Mouse (Mus musculus): ENCODE results near the gene Jpt1. TPM values are rescaled to one million over a fixed set of nuclear protein-coding genes. Genes with fewer than 3 reads are reported as not detected.
"Not testable (repeated sequence)": the region's sequence is repeated elsewhere in the genome, so short reads cannot be mapped to it uniquely, and the experiment has no call there.

Gene Jpt1
- polyA plus RNA-seq, 1 experiment from 2014 or later, result 472 TPM

DNA sequence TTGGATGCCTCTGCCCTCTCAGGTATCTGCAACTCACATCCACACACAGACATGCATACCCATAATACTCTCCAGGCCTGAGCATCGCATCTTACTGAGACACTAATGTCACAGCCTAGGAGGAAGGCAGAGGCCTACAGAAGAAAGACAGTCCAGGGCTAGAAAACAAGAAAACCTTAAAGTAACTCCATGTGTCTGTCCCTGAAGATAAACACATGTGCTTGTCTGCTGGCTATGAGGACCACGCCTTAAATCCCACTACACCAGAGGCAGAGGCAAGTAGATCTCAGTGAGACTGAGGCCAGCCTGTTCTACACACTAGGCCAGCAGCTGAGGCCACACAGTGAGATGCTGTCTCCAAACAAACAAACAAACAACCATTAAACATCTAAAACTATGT, 3.1 kb downstream of the Jpt1 start:
- H3K4me2 ChIP-seq, result peak overlapping the region; percentile 76
- H3K27me3 ChIP-seq (replicated peaks), result no peaks in the 10 kb centered on the region
- no peaks in the 10 kb centered on the region for H3K36me3 ChIP-seq
- peak; percentile 27; the same call in 1 of the 2 replicates for ATAC-seq (ENCODE audit: insufficient read depth, low FRiP score, low read depth)
- 57% methylated on average over 2 of the region's 2 CpGs for WGBS
- H3K27ac ChIP-seq, result peak overlapping the region; percentile 55; the same call in 1 of the 2 replicates
- peaks cover 52% of the 10 kb centered on the region for H3K4me1 ChIP-seq
- H3K4me3 ChIP-seq (replicated peaks), result peak overlapping the region; percentile 90; the same call in 1 of the 2 replicates
- peak overlapping the region; percentile 8 for H3K9ac ChIP-seq
- no peaks in the 10 kb centered on the region for H3K9me3 ChIP-seq

GRCm38 (mm10) chr11:115510507-115510888, 3.7 kb downstream of the Jpt1 start:
- Histone ChIP-seq H3K4me2 (peak overlapping the region; percentile 34; the same call in 1 of the 2 replicates), H3K4me1 (peaks cover 55% of the 10 kb centered on the region), H3K9me3 (no peaks in the 10 kb centered on the region), H3K4me3 (replicated peaks) (peak overlapping the region; percentile 5; the same call in 1 of the 2 replicates), H3K9ac (no peak overlapping the region), H3K36me3 (no peaks in the 10 kb centered on the region), H3K27me3 (replicated peaks) (no peaks in the 10 kb centered on the region), H3K27ac (peak overlapping the region; percentile 65)
- no peak for ATAC-seq (ENCODE audit: insufficient read depth, low FRiP score, low read depth)
- 39% methylated on average over 5 of the region's 5 CpGs for WGBS

- no peaks in the 10 kb centered on the region for H3K36me3 ChIP-seq
- H3K27me3 ChIP-seq (replicated peaks), result no peaks in the 10 kb centered on the region
- peak overlapping the region; percentile 65 for H3K27ac ChIP-seq
- H3K4me2 ChIP-seq, result peak overlapping the region; percentile 34; the same call in 1 of the 2 replicates
- peaks cover 55% of the 10 kb centered on the region for H3K4me1 ChIP-seq
- WGBS, result 35% methylated on average over 6 of the region's 6 CpGs
- no peak overlapping the region; the same call in 1 of the 2 replicates for H3K9ac ChIP-seq
- H3K4me3 ChIP-seq (replicated peaks), result peak overlapping the region; percentile 5; the same call in 1 of the 2 replicates
- no peak for ATAC-seq (ENCODE audit: insufficient read depth, low FRiP score, low read depth)
- H3K9me3 ChIP-seq, result no peaks in the 10 kb centered on the region
Measured at GRCm38 (mm10) chr11:115509773-115510506, 4.2 kb downstream of the Jpt1 start.

DNA sequence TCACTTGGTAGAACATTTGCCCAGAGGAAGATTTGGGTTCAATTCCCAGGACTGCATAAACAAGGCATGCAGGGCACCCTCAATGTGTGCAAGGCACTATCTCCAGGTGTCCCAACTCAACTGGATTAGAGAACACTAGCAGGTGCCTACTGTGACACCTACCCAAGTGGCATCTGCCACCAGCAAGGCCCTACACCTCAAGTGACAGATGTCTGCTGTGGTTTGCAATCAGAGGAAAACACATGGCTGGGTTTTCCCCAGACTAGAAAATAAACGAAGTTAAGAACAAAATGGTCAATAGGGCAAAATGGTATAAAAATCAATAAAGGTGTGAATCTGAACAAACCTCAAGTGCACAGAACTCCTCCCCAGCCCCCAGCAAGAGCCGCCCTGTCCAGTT, 6.1 kb downstream of the Jpt1 start:
- no peak for ATAC-seq (ENCODE audit: insufficient read depth, low FRiP score, low read depth)
- Histone ChIP-seq H3K4me1 (peaks cover 55% of the 10 kb centered on the region), H3K9me3 (no peaks in the 10 kb centered on the region), H3K27ac (no peak overlapping the region), H3K4me2 (no peak overlapping the region), H3K9ac (no peak overlapping the region), H3K4me3 (replicated peaks) (no peak overlapping the region), H3K27me3 (replicated peaks) (no peaks in the 10 kb centered on the region), H3K36me3 (no peaks in the 10 kb centered on the region)
- 64% methylated on average over 2 of the region's 2 CpGs for WGBS

DNA sequence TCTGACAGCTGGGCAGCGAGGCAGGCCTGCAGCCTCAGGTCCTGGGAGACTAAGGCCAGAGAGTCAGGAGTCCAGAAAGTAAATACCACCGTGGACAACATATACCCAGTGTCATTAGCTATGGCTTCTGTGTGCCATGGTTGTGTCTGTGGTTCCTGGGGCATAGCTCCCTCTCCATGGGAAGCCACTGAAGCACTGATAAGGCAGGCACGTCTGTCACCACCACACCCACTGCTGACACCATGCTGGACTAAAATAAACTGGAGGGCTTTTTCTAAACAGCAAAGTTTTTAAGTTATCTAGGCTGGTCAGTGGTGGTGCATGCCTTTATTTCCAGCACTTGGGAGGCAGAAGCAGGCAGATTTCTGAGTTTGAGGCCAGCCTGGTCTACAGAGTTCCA, 7.6 kb downstream of the Jpt1 start:
- Histone ChIP-seq H3K4me1 (peaks cover 42% of the 10 kb centered on the region), H3K4me3 (replicated peaks) (no peak overlapping the region), H3K27ac (no peak overlapping the region), H3K9ac (no peak overlapping the region), H3K4me2 (no peak overlapping the region), H3K36me3 (peaks cover 5% of the 10 kb centered on the region), H3K9me3 (no peaks in the 10 kb centered on the region), H3K27me3 (replicated peaks) (no peaks in the 10 kb centered on the region)
- 64% methylated on average over 3 of the region's 3 CpGs for WGBS
- ATAC-seq (ENCODE audit: insufficient read depth, low FRiP score, low read depth), result peak; percentile 71; the same call in 1 of the 2 replicates

GRCm38 (mm10) chr11:115502636-115503035, 11.6 kb downstream of the Jpt1 start:
- Histone ChIP-seq H3K36me3 (peaks cover 29% of the 10 kb centered on the region), H3K4me2 (no peak overlapping the region), H3K9ac (no peak overlapping the region), H3K27me3 (replicated peaks) (no peaks in the 10 kb centered on the region), H3K4me3 (replicated peaks) (no peak overlapping the region), H3K9me3 (no peaks in the 10 kb centered on the region), H3K4me1 (peaks cover 12% of the 10 kb centered on the region), H3K27ac (no peak overlapping the region)
- WGBS, result 88% methylated on average over 6 of the region's 6 CpGs
- no peak for ATAC-seq (ENCODE audit: insufficient read depth, low FRiP score, low read depth)

DNA sequence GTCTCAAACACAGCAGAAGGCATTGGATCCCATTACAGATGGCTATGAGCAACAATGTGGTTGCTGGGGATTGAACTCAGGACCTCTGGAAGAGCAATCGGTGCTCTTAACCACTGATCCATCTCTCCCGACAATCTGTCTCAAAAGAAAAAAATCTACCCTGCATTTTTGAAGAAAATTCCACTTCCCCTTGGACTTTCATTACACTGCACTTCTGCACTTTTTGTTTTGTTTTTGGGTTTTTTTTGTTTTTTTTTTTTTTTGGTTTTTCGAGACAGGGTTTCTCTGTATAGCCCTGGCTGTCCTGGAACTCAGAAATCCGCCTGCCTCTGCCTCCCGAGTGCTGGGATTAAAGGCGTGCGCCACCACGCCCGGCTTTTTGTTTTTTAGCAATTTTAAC, 17.6 kb downstream of the Jpt1 start:
- H3K4me2 ChIP-seq; H3K4me1 ChIP-seq; ATAC-seq (ENCODE audit: insufficient read depth, low FRiP score, low read depth); H3K9me3 ChIP-seq; H3K4me3 ChIP-seq (replicated peaks); H3K27me3 ChIP-seq (replicated peaks); H3K27ac ChIP-seq; H3K9ac ChIP-seq: not testable (repeated sequence)
- WGBS, result 86% methylated on average over 9 of the region's 9 CpGs
- peaks cover 32% of the 10 kb centered on the region for H3K36me3 ChIP-seq

- H3K9me3 ChIP-seq, result no peaks in the 10 kb centered on the region
- H3K9ac ChIP-seq, result no peak overlapping the region
- H3K27ac ChIP-seq, result no peak overlapping the region
- H3K36me3 ChIP-seq, result peaks cover 10% of the 10 kb centered on the region; the same call in 1 of the 2 replicates
- peak overlapping the region; percentile 60 for H3K4me3 ChIP-seq (replicated peaks)
- no peaks in the 10 kb centered on the region for H3K27me3 ChIP-seq (replicated peaks)
- 27% methylated on average over 6 of the region's 6 CpGs for WGBS
- peak overlapping the region; percentile 88 for H3K4me2 ChIP-seq
- ATAC-seq (ENCODE audit: insufficient read depth, low FRiP score, low read depth), result no peak
- H3K4me1 ChIP-seq, result peaks cover 15% of the 10 kb centered on the region
Measured at GRCm38 (mm10) chr11:115492387-115492786, 21.8 kb downstream of the Jpt1 start.

GRCm38 (mm10) chr11:115491356-115492083, 22.7 kb downstream of the Jpt1 start, which contains the start of gene Nt5c:
Nt5c (minus strand) TSS chr11:115491862.
- H3K9ac ChIP-seq, result peak within 1 kb of the TSS; percentile 42
- H3K4me3 ChIP-seq (replicated peaks), result peak within 1 kb of the TSS; percentile 60
- H3K36me3 ChIP-seq, result 0 out of 2 replicates have a peak, but pooled peaks cover 5% of the 10 kb centered on the region
- H3K4me1 ChIP-seq, result peaks cover 15% of the 10 kb centered on the region
- peak within 1 kb of the TSS; percentile 88 for H3K4me2 ChIP-seq
- ATAC-seq (ENCODE audit: insufficient read depth, low FRiP score, low read depth), result peak; percentile 92
- WGBS, result under 1% methylated on average over 43 of the region's 43 CpGs
- peak within 1 kb of the TSS; percentile 84 for H3K27ac ChIP-seq
- no peaks in the 10 kb centered on the region for H3K9me3 ChIP-seq
- no peaks in the 10 kb centered on the region for H3K27me3 ChIP-seq (replicated peaks)

- Histone ChIP-seq H3K27me3 (replicated peaks) (no peaks in the 10 kb centered on the region), H3K27ac (peak overlapping the region; percentile 84; the same call in 1 of the 2 replicates), H3K36me3 (0 out of 2 replicates have a peak, but pooled peaks cover 5% of the 10 kb centered on the region), H3K4me1 (peaks cover 15% of the 10 kb centered on the region), H3K9me3 (no peaks in the 10 kb centered on the region), H3K4me3 (replicated peaks) (peak overlapping the region; percentile 60), H3K9ac (peak overlapping the region; percentile 21), H3K4me2 (peak overlapping the region; percentile 88)
- WGBS, result 24% methylated on average over 25 of the region's 25 CpGs
- peak; percentile 34; the same call in 1 of the 2 replicates for ATAC-seq (ENCODE audit: insufficient read depth, low FRiP score, low read depth)
Measured at GRCm38 (mm10) chr11:115490441-115491355, 23.5 kb downstream of the Jpt1 start.

DNA sequence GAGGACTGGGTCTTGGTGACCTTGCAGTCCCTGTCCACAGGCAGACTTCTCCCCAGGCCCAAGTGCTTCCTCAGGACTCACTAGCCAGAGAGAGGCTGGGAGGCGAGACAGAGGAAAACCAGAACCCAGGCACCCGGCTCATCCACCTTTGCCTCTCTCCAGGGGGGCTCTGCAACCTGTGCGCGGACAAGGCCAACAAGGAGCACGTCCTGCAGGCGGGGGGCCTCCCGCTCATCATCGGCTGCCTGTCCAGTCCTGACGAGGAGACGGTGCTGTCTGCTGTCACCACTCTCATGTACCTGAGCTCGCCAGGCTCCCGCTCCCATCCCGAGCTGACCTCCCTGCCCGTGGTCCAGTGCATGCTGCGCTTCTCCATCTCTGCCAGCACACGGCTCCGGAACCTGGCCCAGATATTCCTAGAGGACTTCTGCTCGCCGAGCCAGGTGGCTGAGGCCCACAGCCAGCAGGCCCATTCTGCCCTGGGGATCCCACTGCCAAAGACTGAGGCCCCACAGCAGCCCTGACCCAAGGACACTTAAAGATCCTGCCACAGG, 25.6 kb downstream of the Jpt1 start:
- ATAC-seq (ENCODE audit: insufficient read depth, low FRiP score, low read depth), result no peak
- Histone ChIP-seq H3K27me3 (replicated peaks) (no peaks in the 10 kb centered on the region), H3K27ac (no peak overlapping the region), H3K4me1 (peaks cover 15% of the 10 kb centered on the region), H3K9me3 (no peaks in the 10 kb centered on the region), H3K4me3 (replicated peaks) (no peak overlapping the region), H3K4me2 (no peak overlapping the region), H3K9ac (no peak overlapping the region), H3K36me3 (0 out of 2 replicates have a peak, but pooled peaks cover 5% of the 10 kb centered on the region)
- 87% methylated on average over 19 of the region's 19 CpGs for WGBS
